Mouse (Mus musculus): ENCODE measurements at regions not wholly inside any gene's neighbourhood (a gene's known extent, or its start where the extent isn't known, plus 50 kb on each side); places are given as distances from the start of the nearest gene placed in this dataset.

DNA sequence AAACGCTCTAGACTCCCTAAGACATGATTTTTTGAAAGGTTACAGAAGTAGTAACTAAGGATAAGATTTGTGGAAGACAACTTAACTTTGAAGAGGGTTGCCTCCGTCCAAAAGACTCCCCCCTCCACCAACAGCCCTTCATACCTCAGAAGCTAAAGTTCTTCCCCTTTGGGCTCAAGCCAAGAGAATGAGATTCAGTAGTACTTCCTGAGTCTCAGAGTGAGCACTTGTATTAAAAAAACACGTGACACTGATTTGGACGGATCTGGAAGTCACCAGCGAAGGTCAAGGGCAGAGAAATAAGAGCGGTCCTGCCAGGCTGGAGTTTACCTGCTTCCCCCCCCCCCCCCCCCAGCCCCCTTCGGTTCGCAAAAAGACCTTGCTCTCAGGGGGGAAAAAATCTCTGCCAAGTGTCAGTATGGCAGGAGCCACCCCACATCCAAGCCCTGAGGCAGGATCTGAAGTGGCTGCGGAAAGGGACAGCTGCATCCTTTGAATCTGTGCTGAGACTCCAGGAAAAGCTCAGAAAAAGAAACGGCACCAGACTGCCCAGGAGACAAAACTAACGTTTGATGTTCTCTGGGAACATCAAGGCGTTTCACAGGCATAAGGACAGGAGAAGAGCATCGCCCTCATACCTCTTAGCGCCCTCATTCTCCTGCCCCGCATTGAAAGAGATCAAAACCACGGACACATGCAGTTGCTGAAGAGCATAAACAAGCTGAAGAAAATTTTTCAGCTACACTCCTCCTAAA is 341.2 kb upstream of the Atp2b1 start:
- no peak for DNase-seq (ENCODE audit: low spot score)

DNA sequence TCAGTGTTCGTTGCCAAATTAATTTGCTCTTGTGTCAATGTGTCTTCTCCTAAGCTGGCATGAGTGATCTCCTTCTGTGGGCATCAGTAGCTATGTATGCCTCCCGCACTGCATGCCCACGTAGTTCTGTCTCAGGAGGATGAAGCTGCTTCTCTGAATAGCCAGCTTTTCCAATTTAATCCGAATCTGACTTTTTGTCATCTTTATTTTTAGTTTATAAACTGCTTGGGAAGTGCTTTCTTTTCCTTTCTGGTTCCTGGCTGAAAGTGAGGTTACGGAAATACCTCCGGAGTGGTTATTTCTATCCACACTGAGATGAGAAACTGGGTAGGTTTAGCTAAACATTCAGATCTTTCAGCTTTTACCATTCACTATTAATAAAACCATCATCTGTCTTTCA is 337.2 kb upstream of the Atp2b1 start:
- no peak for DNase-seq (ENCODE audit: low spot score)

DNA sequence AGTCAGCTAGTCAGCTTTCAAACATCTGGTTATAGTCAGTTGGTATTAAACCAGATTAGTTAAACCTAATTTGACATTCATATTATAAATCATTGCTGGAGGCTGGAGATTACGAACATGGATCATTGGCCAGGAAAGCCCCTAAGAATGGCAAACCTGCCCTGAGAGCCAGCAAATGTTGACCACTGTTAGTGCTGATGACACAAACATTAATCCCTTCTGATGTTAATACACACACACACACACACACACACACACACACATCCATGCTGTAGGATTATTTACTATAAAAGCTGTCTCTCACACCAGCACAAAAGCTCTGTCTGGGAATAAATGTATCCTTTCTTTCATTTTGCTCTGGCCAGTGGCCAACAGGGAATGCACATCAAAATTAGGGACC is 329.4 kb upstream of the Atp2b1 start:
- no peak for DNase-seq (ENCODE audit: low spot score)

DNA sequence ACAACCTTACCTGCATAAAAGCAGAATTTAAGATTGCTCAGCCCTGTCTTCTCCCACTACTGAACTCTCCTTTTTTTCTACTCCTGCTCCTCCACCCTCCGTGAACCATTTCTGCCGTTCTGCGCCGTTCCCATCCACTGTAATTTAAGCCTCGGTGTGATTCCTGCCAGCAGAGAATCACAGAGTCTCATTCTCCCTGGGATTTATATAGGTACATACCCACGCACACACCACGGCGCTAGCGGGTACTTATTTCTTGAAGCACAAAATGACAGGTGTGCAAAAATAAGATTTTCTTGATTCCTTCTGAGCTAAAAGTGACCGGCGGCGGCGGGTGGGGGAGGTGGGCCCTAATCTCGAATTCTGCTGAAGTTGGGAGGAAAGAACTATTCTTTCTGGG is 324.5 kb upstream of the Atp2b1 start:
- no peak for DNase-seq (ENCODE audit: low spot score)

DNA sequence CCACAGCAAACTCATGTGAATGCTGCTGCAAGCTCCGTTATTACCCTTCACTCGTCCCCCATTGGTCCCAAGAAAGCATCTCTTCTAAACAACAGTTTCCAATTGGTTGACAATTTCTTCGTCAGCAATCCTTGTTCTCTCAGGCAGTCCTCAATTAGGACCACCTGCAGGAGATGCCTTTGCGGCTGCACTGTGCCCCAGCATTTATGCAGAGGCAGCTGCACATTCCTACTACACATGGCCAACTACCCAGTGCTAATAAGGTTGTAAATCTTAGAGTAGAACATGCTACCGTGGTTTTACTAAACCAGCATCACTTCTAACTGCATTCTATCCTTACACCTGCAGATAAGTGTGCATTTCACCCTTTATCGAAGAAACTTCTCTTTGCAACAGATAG is 322.1 kb upstream of the Atp2b1 start:
- no peak for DNase-seq (ENCODE audit: low spot score)

DNA sequence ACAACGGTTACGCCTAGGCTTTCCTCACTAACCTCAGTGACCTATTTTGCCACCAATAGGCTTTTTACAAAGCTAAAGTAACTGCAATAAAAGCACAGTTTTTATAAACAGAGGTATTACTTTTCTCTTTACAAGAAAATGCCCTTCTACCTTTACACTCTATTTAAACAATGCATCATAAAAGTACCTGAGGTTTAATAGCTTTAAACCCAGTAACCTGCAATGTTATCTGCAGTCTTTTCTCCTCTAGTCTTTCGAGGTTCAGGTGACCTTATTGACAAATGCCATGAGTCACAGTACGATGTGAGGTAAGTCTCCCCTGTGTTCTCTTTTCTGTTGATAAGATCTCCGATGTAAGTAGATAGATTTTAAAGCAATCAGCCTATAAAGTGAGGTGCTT is 320.3 kb upstream of the Atp2b1 start:
- no peak for DNase-seq (ENCODE audit: low spot score)

DNA sequence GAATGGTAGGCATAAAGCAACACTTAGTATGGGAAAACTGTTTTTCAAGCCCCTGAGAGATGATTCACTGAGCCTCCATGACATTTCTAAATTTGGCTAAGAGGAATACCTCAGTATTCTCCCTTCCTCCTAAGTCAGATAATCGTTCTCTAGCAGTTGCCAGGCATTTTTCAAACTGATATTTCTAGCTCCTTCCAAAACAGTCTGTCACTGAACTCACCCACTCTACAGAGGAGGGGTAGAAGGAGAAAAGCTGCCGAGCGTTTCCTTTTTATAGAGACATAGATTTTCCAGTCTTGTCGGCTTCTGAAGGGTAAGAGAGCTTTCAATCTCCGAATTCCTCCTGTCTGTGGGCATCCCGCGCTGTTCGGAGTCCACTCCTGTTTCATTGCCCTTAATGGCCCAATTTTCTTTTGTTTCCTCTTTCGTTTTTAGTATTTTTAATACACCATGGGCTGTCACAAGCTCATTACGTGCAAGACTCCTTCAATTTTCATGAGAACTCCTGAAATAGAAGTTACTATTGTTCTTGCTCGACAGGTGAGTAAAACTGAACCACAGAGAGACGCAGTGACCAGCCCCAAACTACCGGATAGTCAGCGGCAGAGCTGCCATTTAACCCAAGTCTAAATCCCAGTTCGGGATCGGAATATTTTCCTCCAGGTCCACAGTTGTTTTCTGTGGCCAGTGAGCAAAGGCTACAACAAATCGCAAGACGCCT is 305.8 kb upstream of the Atp2b1 start:
- DNase-seq (ENCODE audit: low spot score) = no peak

DNA sequence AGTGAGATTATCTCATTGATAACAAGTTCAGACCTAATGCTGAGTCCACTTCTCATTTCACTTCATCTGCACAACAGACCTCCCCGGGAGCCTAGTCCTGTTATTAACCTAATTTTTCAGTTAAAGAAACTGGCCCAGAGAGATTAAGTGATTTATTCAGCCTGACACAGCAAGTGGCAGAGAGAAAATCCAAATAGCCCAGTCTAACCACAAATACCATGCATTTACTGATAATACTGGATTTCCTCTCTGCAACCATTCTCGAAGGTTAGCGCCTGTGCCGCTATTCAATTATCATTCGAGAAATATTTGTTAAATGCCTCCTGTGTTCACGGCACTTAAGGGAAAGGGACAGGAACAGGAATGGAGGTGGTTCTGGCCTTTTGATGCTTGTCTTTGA is 303.5 kb upstream of the Atp2b1 start:
- no peak for DNase-seq (ENCODE audit: low spot score)

DNA sequence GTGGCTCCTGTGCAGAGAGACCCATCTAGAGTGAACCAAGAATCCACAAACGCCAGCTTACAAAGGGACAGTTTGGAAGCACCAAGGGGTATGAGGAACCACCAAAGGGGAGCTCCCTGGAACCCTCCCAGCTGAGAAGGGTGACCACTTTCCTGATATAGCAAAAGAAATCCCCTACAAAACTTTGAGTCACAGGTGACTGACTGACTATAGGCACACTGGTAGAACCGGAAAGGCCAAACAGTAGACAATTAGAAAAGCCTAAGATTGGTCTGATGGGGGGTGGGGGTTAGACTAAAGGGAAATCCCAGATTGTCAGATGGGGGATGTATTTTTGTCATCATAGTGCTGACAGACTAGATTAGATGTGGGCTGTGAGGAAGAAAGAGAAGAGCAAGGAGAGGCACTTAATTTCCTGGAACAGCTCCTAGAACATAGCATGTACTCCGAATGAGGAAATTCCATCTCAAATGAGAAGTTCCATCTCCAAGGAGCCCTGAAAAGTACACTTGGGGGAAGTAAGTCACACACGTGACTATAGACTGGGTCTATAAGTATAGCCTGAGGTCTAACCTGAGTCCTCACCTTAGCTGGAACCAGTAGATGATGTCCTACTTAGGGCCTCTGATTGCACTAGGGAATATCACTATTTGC is 302.4 kb upstream of the Atp2b1 start:
- DNase-seq (ENCODE audit: low spot score) = no peak

DNA sequence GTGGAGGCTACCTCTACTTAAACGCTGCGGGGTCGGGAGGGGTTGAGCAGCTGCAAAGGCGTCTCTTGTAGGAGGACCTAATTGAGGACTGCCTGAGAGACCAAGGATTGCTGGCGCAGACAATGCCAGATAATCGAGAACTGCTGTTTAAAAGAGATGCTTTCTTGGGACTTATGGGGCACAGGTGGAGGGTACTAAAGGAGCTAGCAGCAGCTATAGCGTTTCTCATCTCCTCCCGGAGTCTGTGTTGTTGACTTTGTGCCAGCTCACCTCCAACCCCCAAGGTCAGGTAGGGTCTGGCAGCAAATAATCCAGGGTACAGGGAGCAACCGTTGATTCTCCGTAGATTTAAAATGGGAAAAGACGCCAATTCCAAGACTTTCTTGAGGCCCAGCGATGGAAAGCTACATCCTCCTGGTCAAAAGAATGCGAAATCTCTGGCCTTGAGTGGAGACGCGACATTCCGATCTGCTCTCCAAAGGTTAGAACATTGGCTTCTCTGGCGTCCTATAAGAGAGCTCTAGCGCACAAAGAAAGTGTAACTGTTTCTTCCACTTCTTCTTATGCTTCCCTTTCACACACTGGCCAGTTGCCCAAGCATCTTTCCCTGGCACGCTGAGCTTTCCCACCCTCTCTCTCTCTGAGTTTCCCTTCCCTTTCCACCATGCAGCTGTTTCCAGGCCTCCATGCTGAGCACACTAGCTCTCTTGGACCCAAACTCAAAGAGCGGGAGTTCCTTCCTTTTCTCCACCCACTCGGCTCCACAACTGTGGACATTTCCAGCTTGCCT is 295.3 kb upstream of the Atp2b1 start:
- no peak for DNase-seq (ENCODE audit: low spot score)

DNA sequence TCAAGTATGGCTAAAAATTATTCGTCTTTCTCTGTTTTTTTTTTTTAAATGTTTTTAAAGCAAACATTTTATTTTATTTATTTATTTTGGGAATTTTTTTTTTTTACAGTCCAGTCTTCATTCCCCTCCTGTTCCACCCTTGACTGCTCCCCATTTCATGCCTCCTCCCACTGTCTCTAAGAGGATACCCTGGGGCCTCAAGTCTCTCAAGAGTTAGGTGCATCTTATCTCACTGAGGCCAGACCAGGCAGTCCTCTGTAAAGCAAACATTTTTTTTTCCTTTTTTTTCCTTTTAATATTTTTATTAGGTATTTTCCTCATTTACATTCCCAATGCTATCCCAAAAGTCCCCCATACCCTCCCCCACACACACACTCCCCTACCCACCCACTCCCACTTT is 290.1 kb upstream of the Atp2b1 start:
- DNase-seq (ENCODE audit: low spot score) = no peak

DNA sequence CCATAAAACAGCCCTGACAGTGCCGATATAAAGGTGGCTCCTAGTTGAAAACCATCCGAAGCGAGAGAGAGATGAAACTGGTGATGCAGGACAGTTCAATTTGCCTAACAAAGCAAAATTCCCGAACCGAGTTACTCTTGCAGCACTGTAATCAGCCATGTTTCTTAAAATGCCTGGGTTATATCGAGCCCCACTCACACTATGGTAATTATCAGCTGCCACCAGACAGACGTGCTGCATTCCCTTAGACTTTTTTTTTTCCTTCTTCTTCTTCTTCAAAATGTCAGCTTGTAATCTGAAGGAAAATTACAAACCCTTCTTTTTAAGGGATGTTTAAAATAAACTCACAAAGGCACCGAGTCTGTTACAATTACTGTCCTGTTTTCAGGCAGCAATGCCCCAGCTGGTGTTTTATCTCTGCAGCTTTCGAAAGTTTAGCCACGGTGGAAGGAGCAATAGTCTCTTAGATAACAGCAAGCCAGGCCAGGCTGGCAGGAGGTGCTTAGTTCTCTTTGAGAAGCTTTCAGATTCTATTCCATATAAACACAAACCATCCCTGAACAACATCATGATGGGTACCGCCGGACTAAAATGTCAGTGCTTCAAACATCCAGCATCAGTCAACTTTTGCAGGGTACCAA is 289.4 kb upstream of the Atp2b1 start:
- DNase-seq (ENCODE audit: low spot score) = no peak

DNA sequence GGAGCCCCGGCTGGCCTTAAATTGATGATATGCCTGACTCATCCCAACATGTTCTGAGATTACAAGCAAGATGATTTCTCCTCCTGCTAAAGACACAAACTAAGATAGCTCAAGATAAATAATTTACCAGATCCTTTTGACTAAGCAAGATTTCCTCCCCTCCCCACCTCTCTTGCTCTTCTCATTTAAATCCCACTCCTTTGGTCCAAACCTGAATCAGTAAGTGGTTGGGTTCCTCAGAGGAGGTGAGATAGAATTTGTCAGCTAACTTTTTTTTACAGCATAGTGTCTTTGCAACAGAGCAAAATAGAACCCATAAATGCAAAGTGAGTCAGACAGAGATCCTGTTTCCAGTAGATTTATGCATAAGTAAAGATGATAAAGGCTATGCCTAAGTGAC is 286.0 kb upstream of the Atp2b1 start:
- DNase-seq (ENCODE audit: low spot score) = no peak

DNA sequence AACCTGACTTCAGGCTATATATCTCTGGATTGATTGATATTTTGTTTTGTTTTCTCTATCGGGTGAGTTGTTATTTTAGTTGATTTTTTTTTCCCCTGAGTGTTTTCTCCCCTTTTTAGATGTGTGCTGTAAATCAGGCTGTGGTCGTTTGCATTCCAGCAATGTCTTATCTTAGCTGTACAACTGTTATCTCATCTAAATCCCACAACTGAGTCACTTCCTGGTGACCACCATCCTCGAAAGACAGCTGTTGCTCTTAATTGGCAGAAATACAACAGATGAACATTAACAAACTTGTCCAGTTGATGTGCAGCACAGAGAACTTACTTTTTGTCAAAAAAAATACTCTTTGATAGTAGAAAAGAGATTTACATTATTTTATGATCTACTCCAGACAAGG is 285.0 kb upstream of the Atp2b1 start:
- DNase-seq (ENCODE audit: low spot score) = no peak

DNA sequence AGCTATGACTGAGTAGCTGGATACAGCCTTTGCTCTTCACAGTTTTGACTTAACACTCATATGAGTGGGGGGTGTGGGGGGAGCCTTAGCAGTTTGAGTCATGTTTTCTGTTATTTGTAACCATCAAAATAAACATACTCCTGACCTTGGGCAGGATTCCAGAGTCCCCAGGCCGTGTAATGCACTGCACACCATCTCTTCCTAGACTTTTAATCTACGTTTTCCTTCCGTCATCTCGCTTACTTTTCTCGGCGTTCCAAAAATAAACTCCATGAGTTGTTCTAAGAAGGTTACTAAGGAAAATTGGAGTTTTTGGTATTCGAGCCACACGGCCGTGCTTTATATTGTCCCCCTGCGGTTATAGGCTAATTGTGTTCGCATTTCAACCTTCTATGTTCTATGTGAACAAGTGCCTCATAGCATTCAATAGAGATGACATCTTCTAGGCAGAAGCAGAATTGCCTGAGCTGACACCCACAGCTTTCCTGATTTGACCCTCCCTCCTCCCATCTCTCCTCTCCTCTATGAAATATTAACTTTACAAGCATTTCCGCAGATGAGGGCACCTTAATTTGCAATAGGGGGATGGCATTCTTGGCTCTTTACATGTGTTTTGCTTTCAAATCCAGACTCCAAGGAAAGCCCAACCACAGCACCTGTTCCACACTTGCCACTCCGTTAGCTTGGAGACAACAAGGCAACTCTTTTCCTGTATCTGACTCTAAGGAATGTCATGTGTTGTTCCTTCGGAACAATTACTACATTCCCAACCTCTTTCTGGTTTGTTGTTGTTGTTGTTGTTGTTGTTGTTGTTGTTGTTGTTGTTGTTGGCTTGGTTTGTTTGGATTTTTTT is 276.2 kb upstream of the Atp2b1 start:
- DNase-seq (ENCODE audit: low spot score) = no peak

DNA sequence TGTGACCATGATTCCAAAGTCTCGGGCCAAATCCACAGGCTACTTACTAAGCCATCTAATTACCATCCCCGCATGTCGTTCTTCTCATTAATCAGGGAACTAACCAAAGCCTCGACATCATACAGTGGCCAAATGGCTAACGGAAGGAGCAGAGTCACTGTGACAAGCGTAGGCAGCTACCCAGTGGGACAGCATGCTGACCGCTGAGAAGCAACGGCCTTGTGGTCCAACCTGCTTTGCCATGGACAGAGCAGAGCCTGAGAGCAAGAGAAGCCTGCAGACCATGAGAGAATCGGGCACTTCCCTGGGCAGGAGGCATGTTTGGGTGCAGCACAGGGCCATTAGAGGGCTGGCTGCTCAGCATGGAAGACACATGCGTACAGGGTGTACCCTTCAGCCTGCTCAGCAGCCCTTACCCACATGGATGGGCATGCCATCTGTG is 268.5 kb upstream of the Atp2b1 start:
- no peak for DNase-seq (ENCODE audit: low spot score)

DNA sequence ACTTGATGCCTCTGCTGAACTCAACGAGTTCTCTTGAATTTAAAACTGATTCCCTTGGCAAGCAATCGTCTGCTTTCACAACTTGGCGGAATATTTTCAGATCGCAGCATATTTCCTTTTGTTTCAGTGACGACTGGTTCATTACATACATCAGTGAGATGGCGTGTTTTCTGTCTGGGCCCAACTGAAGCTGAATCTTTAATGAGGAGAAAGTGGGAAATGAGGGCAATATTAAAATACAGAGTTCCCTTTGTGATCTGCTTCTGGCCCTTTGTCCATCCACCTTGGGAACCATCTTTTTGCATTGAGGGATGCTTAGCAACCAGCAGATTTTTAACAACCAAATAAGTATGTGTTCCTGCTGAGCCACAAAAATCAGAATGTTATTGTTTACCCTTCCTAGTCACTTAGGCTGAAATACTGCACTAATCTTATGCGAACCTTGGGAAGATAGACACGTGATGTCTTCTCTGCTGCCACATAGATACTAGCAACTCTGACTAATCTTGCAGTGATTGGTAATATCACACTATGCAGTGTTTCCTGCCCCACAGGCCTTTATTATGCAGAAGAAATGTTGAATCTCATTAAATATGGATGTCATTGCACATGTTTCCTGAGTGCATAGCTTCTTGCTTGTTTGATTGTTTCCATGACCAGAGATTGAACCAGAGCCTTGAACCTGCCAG is 267.8 kb upstream of the Atp2b1 start:
- DNase-seq (ENCODE audit: low spot score) = no peak

DNA sequence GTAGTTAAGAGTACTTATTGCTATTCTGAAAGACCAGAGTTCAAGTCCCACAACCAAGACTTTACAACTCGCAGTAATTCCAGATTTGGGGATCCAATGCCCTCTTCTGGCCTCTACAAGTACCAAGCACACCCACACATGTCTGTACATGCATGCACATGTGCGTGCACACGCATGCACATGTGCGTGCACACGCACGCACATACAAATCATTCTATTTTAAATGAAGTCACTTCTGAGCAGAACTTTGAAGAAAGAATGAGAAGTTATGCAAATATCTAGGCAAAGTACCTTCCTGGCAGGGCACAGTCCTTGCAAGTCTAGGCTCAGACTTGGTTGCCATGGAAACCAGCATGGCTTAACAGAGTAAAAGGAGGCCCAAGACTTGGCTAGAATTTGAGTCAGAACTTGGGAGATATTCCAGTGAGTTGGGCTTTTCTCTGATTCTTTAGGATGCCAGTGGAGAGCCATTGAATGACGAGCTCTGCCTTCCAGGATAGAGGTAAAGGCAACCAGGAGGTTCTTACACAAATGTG is 265.4 kb upstream of the Atp2b1 start:
- DNase-seq (ENCODE audit: low spot score) = no peak

DNA sequence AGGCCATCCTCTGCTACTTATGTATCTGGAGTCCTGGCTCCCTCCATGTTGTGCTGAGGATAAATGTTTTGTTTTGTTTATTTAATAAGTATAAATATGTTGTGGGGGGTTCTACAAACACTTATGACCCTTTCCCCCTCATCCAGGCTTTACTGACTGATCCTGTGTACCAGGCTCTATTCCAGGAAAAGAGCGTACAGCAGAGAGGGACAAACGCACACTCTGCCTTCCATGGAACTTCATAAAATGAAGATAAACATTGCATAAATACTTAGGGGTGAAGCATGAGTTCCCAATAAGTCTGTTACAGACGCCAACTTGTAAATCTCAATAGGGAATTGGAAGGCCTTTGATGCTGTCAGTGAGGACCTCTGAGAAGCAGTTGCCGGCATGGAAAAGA is 263.7 kb upstream of the Atp2b1 start:
- no peak for DNase-seq (ENCODE audit: low spot score)

DNA sequence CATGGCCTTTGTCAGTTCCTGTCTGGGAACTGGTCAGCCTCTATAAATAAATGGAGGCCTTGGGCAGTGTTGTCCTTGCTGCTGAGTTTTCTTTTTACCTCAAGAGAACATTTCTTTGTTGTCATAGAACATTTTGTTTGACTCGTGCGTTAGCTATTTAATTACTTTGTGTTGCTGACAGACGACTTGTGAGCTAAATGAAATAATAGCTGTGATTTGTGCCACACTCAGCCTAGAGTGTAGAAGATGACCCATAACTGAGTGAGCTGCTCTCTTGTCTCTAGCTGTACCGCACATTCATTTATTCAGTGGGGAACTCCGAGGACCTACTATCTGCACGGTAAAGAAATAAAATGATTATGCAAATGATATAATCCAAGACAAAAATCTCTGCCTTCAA is 263.1 kb upstream of the Atp2b1 start:
- DNase-seq (ENCODE audit: low spot score) = no peak

Measured in T-cell, adult 2 months (primary cell).